Mouse (Mus musculus) ES-Bruce4 (cell line): ENCODE data around the gene Cage1. TPM values are rescaled to one million over a fixed set of nuclear protein-coding genes. Genes with fewer than 3 reads are reported as not detected.
A peak's percentile ranks its signal among the peaks of the same experiment; 100 is the strongest.

Experiments
- H3K27ac ChIP-seq: 2 replicates; pipeline ENCODE4 v1.5.1; 2012; ENCODE audit warnings: low read length, inconsistent platforms; ENCODE audit not compliant: insufficient read depth
- H3K27me3 ChIP-seq: 2 replicates; pipeline ENCODE4 v1.6.1; 2012; ENCODE audit warnings: mild to moderate bottlenecking, low read length, inconsistent platforms; ENCODE audit not compliant: control insufficient read depth, poor library complexity, insufficient read depth, severe bottlenecking
- H3K36me3 ChIP-seq: 2 replicates; pipeline ENCODE4 v1.6.1; 2012; ENCODE audit warnings: inconsistent platforms, mild to moderate bottlenecking, low read length, moderate library complexity; ENCODE audit not compliant: control insufficient read depth, poor library complexity, insufficient read depth, severe bottlenecking
- H3K4me1 ChIP-seq: one replicate; pipeline ENCODE4 v1.8.1; 2011; ENCODE audit warnings: low read length; ENCODE audit not compliant: control insufficient read depth, insufficient read depth
- H3K4me3 ChIP-seq: 2 replicates; pipeline ENCODE4 v1.5.1; 2011; ENCODE audit warnings: low read depth, mild to moderate bottlenecking, low read length
- H3K9ac ChIP-seq: 2 replicates; pipeline ENCODE4 v1.6.1; 2012; ENCODE audit warnings: low read depth, mild to moderate bottlenecking, inconsistent platforms; ENCODE audit not compliant: poor library complexity, severe bottlenecking
- H3K9me3 ChIP-seq: replicated peaks from 2 replicates; pipeline ENCODE4 v1.6.1; 2012; ENCODE audit warnings: mild to moderate bottlenecking, low read length, inconsistent platforms; ENCODE audit not compliant: control insufficient read depth, poor library complexity, insufficient read depth, severe bottlenecking
- CTCF ChIP-seq: IDR thresholded peaks from one replicate; pipeline ENCODE4 v1.8.1; 2011; ENCODE audit warnings: low read depth, low read length
- EP300 ChIP-seq: IDR thresholded peaks from 2 replicates; pipeline ENCODE4 v1.6.1; 2011; ENCODE audit warnings: low read depth, low read length; ENCODE audit not compliant: insufficient read depth
- POLR2A ChIP-seq: IDR thresholded peaks from one replicate; pipeline ENCODE4 v1.8.1; 2011; ENCODE audit warnings: low read length; ENCODE audit not compliant: insufficient read depth
- polyA plus RNA-seq: library from polyadenylated mRNA; stranded (reverse); fragments of >200 nt; gene quantifications from 2 replicates; pipeline ENCODE4 v1.2.4, GENCODE M21; 2011; ENCODE audit warnings: low read depth; ENCODE audit not compliant: missing spikeins, insufficient read depth, insufficient read length

Gene Cage1
- polyA plus RNA-seq, 1 experiment: 0.97 TPM

DNA sequence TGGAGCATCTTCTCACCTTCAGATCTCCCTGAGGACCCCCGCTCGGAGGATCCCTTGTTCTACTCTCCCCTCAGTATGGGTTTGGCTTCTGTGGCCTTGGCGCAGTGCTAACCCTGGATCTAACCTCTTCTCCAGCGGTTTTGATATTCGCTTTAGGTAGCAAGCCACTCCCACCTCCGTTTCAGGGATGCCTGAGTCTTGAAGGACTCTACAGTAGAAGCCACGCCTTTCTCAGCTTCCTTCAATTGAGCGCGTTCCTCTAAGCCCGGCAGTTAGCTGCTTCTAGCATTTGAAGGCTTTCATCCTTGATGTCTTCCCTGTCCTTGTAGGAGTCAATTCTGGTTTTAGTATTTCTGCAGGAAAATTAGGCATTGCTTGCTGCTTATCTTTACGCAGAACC is 40.2 kb upstream of the Cage1 start:
- Histone ChIP-seq H3K4me3 (no peak overlapping the region), H3K36me3 (no peaks in the 10 kb centered on the region), H3K27ac (no peak overlapping the region), H3K27me3 (no peaks in the 10 kb centered on the region), H3K9me3 (no peaks in the 10 kb centered on the region), H3K4me1 (peaks cover 3% of the 10 kb centered on the region), H3K9ac (no peak overlapping the region)
- no peak for TF ChIP-seq POLR2A
- TF ChIP-seq EP300: no peak
- TF ChIP-seq CTCF: no peak

DNA sequence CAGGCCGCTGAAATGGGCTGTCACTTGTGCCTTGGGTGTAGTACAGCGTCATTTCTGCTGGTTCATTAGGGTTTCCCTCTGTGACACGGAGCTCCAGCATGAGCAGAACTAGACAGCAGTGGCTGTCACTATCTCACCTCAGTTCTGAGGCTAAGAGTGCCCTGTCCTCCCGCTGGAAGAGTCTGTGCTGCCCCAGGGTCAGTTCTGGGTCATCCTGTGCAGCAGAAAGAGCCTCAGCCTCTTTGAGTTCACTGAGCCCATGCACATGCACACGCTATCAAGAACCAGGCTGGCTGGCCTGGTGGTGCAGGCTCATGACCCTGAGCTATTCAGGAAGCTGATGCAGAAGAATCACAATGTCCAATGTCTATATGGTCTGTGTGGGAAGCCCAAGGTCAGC is 37.5 kb upstream of the Cage1 start:
- Histone ChIP-seq H3K4me3 (no peak overlapping the region), H3K9ac (no peak overlapping the region), H3K27ac (no peak overlapping the region), H3K36me3 (no peaks in the 10 kb centered on the region), H3K27me3 (no peaks in the 10 kb centered on the region), H3K4me1 (no peaks in the 10 kb centered on the region), H3K9me3 (no peaks in the 10 kb centered on the region)
- TF ChIP-seq EP300: no peak
- no peak for TF ChIP-seq POLR2A
- no peak for TF ChIP-seq CTCF

DNA sequence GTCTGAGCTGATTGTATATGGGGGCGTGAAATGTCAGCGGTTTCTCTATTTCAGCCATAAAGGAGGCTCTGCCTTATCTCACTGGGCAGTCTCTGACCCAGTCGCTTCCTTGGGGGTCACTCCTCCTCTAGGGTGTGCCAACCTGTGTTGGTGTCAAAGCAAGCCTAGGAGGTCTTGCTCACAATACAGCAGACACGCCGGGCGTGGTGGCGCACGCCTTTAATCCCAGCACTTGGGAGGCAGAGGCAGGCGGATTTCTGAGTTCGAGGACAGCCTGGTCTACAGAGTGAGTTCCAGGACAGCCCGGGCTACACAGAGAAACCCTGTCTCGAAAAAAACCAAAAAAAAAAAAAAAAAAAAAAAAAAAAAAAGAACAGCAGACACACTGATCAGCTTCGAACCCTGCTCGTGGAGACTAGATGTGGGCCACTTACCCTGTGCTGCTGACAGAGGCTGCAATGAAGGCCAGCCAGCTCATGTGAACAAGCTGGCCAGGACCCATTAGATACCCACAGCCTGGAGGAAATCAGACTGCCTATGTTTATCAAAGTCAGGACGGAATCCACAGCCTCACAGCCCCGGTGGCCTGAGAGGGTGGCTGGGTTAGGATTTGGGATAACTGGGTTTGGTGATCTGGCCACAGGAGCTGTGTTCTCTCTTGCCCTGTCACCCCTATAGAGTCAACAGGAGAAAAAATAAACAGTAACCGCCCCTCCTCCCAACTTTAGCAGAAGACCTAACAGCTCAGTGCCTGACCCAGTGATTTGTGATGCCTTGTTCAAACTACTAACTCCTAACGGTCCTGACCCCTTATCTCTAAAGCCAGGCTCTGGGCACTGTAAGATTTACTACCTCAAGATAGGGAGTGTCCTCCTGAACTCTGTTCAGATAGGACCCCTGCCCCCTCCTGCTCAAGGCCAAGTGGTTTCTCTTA is 36.8 kb upstream of the Cage1 start:
- Histone ChIP-seq H3K9ac (no peak overlapping the region), H3K4me3 (no peak overlapping the region), H3K36me3 (no peaks in the 10 kb centered on the region), H3K9me3 (no peaks in the 10 kb centered on the region), H3K27me3 (no peaks in the 10 kb centered on the region), H3K27ac (no peak overlapping the region), H3K4me1 (no peaks in the 10 kb centered on the region)
- TF ChIP-seq POLR2A (no peak), CTCF (no peak), EP300 (no peak)

DNA sequence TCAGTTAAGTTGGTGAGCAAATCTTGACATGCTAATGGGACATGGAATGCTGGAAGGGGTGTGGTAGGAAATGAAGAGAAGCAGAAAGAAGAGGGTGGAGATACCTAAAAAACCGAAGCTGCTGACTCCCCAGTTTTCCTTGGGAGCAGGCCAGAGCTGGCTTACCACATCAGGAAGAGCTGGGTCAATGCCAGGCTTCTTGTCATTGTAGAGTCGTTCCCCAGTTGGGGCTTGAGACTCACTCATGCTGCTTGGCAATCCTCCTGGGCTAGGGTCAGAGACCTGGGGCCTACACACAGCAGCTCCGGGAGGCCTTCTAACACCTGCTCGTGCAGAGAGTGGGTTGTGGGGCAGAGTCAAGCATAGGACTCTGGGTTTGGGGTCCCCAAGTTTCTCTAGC is 34.1 kb upstream of the Cage1 start:
- no peaks in the 10 kb centered on the region for H3K36me3 ChIP-seq
- H3K9ac ChIP-seq: no peak overlapping the region
- no peaks in the 10 kb centered on the region for H3K4me1 ChIP-seq
- no peak overlapping the region for H3K4me3 ChIP-seq
- no peaks in the 10 kb centered on the region for H3K9me3 ChIP-seq
- H3K27ac ChIP-seq: no peak overlapping the region
- TF ChIP-seq POLR2A: no peak
- no peak for TF ChIP-seq EP300
- no peak for TF ChIP-seq CTCF
- H3K27me3 ChIP-seq: no peaks in the 10 kb centered on the region

DNA sequence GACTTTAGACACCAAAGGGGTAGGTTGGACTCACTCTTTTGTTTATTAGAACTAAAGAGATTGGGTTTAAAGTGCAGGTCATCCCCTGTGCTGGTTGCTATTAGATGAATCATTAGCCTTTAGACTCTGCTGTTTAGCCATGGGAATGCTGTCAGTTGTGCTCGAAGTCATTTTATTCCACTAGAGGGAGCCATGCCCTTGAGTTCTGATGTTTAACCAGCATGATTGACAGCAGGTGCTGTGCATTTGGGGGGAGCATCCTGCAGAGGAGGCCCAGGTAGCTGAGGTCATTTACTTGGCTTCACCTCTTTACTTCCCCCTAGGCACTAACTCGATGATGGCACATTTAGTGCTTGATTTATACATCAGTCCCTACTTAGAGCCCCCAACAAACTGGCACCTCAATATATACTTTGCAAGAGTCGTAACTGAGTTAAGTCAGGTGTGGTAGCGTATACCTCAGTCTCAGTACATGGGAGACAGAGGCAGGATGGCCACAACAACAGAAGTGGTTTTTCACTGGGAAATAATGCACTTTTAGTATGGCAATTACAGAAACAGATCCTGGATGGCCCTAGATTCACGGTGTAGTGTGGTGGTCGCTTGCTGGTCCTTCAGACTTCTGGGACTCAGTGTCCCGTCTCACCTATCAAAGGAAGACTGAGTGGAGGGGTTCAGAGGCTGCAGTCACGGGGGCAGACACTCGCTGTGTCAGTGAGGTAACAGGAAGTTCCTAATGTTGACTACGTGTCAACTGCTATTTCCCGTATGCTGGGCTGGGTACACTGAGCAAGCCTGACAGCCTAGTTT is 28.2 kb upstream of the Cage1 start:
- H3K4me3 ChIP-seq: no peak overlapping the region
- no peaks in the 10 kb centered on the region for H3K9me3 ChIP-seq
- peaks cover 2% of the 10 kb centered on the region; the same call in 1 of the 2 replicates for H3K36me3 ChIP-seq
- no peaks in the 10 kb centered on the region for H3K4me1 ChIP-seq
- TF ChIP-seq EP300: 0 out of 2 replicates have a peak, but pooled peaks have one; percentile 24
- TF ChIP-seq CTCF: peak; percentile 74
- TF ChIP-seq POLR2A: no peak
- H3K9ac ChIP-seq: no peak overlapping the region
- H3K27me3 ChIP-seq: no peaks in the 10 kb centered on the region
- no peak overlapping the region for H3K27ac ChIP-seq

DNA sequence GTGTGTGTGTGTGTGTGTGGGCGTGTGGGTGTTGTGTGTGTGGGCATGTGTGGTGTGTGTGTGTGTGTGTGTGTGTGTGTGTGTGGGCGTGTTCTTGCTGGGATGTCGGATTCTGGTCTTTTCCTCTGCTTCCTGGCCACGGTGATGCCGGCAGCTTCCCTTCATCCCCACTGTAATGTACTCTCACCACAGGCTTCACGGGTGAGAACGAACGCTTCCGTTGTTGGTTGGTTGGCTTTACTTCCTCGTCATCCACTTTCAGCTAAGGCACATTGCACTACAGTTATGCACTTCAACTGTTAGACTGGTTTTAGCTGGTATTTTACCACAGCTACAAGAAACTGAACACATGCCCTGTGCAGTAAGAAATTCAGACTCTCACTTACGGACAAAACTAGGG is 25.8 kb upstream of the Cage1 start:
- no peak for TF ChIP-seq EP300
- no peak for TF ChIP-seq CTCF
- no peak for TF ChIP-seq POLR2A
- Histone ChIP-seq H3K4me3 (no peak overlapping the region), H3K27me3 (no peaks in the 10 kb centered on the region), H3K9me3 (no peaks in the 10 kb centered on the region), H3K27ac (no peak overlapping the region), H3K9ac (no peak overlapping the region), H3K4me1 (no peaks in the 10 kb centered on the region), H3K36me3 (peaks cover 14% of the 10 kb centered on the region)
